Mouse (Mus musculus): ENCODE results near the gene Xcl1. TPM values are rescaled to one million over a fixed set of nuclear protein-coding genes. Genes with fewer than 3 reads are reported as not detected.

The Xcl1 gene
- polyA plus RNA-seq (2017; shearing (Covaris generic)), result 31.0 TPM

DNA sequence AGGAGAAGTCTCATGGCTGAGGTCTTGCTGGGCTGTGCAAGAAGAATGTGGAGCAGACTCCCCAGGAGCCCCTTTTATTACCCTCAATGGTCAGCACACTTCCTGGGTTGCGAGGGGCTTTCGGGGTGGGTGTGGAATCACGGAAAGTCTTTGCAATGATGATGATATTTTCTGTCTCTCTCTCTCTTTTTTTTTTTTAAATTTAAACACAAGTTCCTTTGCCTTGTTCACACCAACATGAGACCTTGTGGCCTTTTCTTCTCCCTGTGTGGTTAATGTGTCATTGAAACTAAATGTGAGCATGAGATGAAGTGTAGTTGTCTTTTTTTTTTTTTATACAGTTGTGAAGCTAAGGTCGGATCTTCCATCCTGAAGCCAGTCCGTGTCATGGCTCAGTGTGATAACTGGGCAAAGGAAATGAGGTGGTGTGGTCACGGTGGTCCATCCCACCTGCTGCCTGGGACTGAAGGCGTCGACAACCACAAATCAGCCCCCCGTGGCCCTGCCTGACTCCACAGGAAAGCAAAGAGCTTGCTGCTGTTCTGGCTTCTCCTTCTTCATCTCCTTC is at the start of gene Xcl1:
TSS of gene Xcl1 (minus strand) at position 51 of the 568 bp plus-strand sequence.

Other genes starting within 250 kb of the Xcl1 start
- gene Dpt, start 138.9 kb downstream of the Xcl1 start, polyA plus RNA-seq (2017; shearing (Covaris generic)), result not detected
- 0.48 TPM for gene Tbx19, start 225.2 kb upstream of the Xcl1 start, polyA plus RNA-seq (2017; shearing (Covaris generic))